Comparison of ENCODE assay signal across 28 mouse cellular contexts in genomic region chr4:57396414-57396813, GRCm38 (mm10). TPM values are rescaled to one million over a fixed set of nuclear protein-coding genes. Genes with fewer than 3 reads are reported as not detected.
A peak's percentile ranks its signal among the peaks of the same experiment; 100 is the strongest.
DNase-seq lines count a peak whose midpoint lies in the region; ATAC-seq and TF ChIP-seq lines count a peak whose summit lies in the region.
"Had no signal": no experiment of that assay in that cellular context is flagged by ENCODE, and none has a peak within 500 bp of the region (broad histone marks: within the 10 kb centered on the region; RNA-seq: fewer than 3 reads in every experiment).

No protein-coding gene starts in this region.

- no peak overlapping the region for H3K9ac ChIP-seq in kidney, postnatal 0 days (ENCODE audit: low read depth, low read length)
- H3K9ac ChIP-seq in kidney, embryonic 14.5 days (ENCODE audit: low read depth, low read length) = no peak overlapping the region
- H3K9ac ChIP-seq in lung, embryonic 16.5 days (ENCODE audit: low read length) = peak overlapping the region; percentile 30; the same call in 1 of the 2 replicates
- H3K9ac ChIP-seq in intestine, postnatal 0 days (ENCODE audit: low read depth, low read length) = no peak overlapping the region
- H3K9ac ChIP-seq in stomach, postnatal 0 days (ENCODE audit: low read length) = no peak overlapping the region
- H3K9ac ChIP-seq: embryonic facial prominence, embryonic 12.5 days; forebrain, postnatal 0 days; hindbrain, embryonic 14.5 days had no signal

- no peaks in the 10 kb centered on the region for H3K9me3 ChIP-seq in kidney, postnatal 0 days (replicated peaks; ENCODE audit: low read length)
- H3K9me3 ChIP-seq in kidney, embryonic 14.5 days (ENCODE audit: control insufficient read depth, low read length) = no peaks in the 10 kb centered on the region
- no peaks in the 10 kb centered on the region for H3K9me3 ChIP-seq in lung, embryonic 16.5 days (ENCODE audit: control insufficient read depth, low read length)
- H3K9me3 ChIP-seq in intestine, postnatal 0 days (ENCODE audit: control insufficient read depth) = no peaks in the 10 kb centered on the region
- H3K9me3 ChIP-seq in stomach, postnatal 0 days (ENCODE audit: control insufficient read depth, low read length) = no peaks in the 10 kb centered on the region
- H3K9me3 ChIP-seq: embryonic facial prominence, embryonic 12.5 days had no signal

- 26% methylated on average over 9 of the region's 9 CpGs for WGBS in kidney, postnatal 0 days
- 45% methylated on average over 9 of the region's 9 CpGs for WGBS in kidney, embryonic 14.5 days
- 36% methylated on average over 9 of the region's 9 CpGs for WGBS in lung, embryonic 16.5 days
- 55% methylated on average over 9 of the region's 9 CpGs for WGBS in intestine, postnatal 0 days
- WGBS in stomach, postnatal 0 days = 40% methylated on average over 9 of the region's 9 CpGs

- DNase-seq in kidney, postnatal 0 days (ENCODE audit: low spot score) = peak; percentile 56
- no peak for DNase-seq in lung, postnatal 36 days
- DNase-seq in stomach, postnatal 0 days (ENCODE audit: low spot score) = no peak
- DNase-seq in frontal cortex, adult 2 months (ENCODE audit: extremely low spot score in 1 of 2, low spot score in 1 of 2) = no peak
- DNase-seq: adrenal gland, adult 8-10 months; B cell, adult 2 months; cerebellum, adult 11-12 months; cerebellum, postnatal 14 days; forebrain, postnatal 0 days; gastrocnemius, postnatal 25 days; heart, adult 2 months; heart, postnatal 4 days; layer of hippocampus, postnatal 36 days; right cerebral cortex, adult 18-20 months; thymus, adult 18-20 months; thymus, postnatal 36 days had no signal

- H3K4me1 ChIP-seq in kidney, postnatal 0 days (replicated peaks; ENCODE audit: insufficient read depth, low read length) = no peaks in the 10 kb centered on the region
- H3K4me1 ChIP-seq in kidney, embryonic 14.5 days (ENCODE audit: control insufficient read depth, insufficient read depth, low read length) = no peaks in the 10 kb centered on the region
- no peaks in the 10 kb centered on the region for H3K4me1 ChIP-seq in lung, embryonic 16.5 days (replicated peaks; ENCODE audit: control insufficient read depth, insufficient read depth, low read length)
- no peaks in the 10 kb centered on the region for H3K4me1 ChIP-seq in intestine, postnatal 0 days (replicated peaks; ENCODE audit: control insufficient read depth, insufficient read depth, low read length)
- H3K4me1 ChIP-seq in stomach, postnatal 0 days (replicated peaks; ENCODE audit: control insufficient read depth, insufficient read depth) = no peaks in the 10 kb centered on the region
- H3K4me1 ChIP-seq: embryonic facial prominence, embryonic 12.5 days had no signal

- H3K4me2 ChIP-seq in kidney, postnatal 0 days (ENCODE audit: low read length) = peak overlapping the region; percentile 31; the same call in 1 of the 2 replicates
- no peak overlapping the region for H3K4me2 ChIP-seq in kidney, embryonic 14.5 days (replicated peaks; ENCODE audit: low read depth, low read length)
- peak overlapping the region; percentile 30 for H3K4me2 ChIP-seq in lung, embryonic 16.5 days (ENCODE audit: low read depth, low read length)
- H3K4me2 ChIP-seq in intestine, postnatal 0 days (replicated peaks; ENCODE audit: low read depth) = no peak overlapping the region
- H3K4me2 ChIP-seq in stomach, postnatal 0 days (replicated peaks; ENCODE audit: low read depth) = peak overlapping the region; percentile 31
- H3K4me2 ChIP-seq: embryonic facial prominence, embryonic 12.5 days; hindbrain, embryonic 14.5 days; midbrain, embryonic 11.5 days had no signal

- H3K27me3 ChIP-seq in kidney, postnatal 0 days (ENCODE audit: insufficient read depth, low read length) = no peaks in the 10 kb centered on the region
- H3K27me3 ChIP-seq in kidney, embryonic 14.5 days (ENCODE audit: control insufficient read depth, insufficient read depth, low read length) = no peaks in the 10 kb centered on the region
- no peaks in the 10 kb centered on the region for H3K27me3 ChIP-seq in lung, embryonic 16.5 days (ENCODE audit: control insufficient read depth, insufficient read depth, low read depth, low read length)
- H3K27me3 ChIP-seq in intestine, postnatal 0 days (replicated peaks; ENCODE audit: control insufficient read depth, insufficient read depth, low read length) = no peaks in the 10 kb centered on the region
- H3K27me3 ChIP-seq in stomach, postnatal 0 days (ENCODE audit: control insufficient read depth, insufficient read depth, low read length) = no peaks in the 10 kb centered on the region
- H3K27me3 ChIP-seq: CH12.LX; embryonic facial prominence, embryonic 12.5 days; Patski had no signal

- no peak overlapping the region for H3K4me3 ChIP-seq in kidney, postnatal 0 days (replicated peaks; ENCODE audit: low read depth, low read length)
- H3K4me3 ChIP-seq in kidney, embryonic 14.5 days (ENCODE audit: low read length) = no peak overlapping the region
- H3K4me3 ChIP-seq in lung, embryonic 16.5 days (ENCODE audit: low read length) = peak overlapping the region; percentile 17; the same call in 1 of the 2 replicates
- 0 out of 2 replicates have a peak overlapping the region, but pooled peaks have one; percentile 11 for H3K4me3 ChIP-seq in intestine, postnatal 0 days (ENCODE audit: low read depth, low read length)
- H3K4me3 ChIP-seq in stomach, postnatal 0 days (ENCODE audit: low read depth, low read length) = peak overlapping the region; percentile 15; the same call in 1 of the 2 replicates
- H3K4me3 ChIP-seq: embryonic facial prominence, embryonic 12.5 days; heart, adult 2 months; layer of hippocampus, adult 2 months had no signal

- TF ChIP-seq EP300 in stomach, postnatal 0 days (optimal IDR thresholded peaks at IDR 0.05) = no peak

- no peaks in the 10 kb centered on the region for H3K36me3 ChIP-seq in kidney, postnatal 0 days (ENCODE audit: insufficient read depth, low read length)
- no peaks in the 10 kb centered on the region for H3K36me3 ChIP-seq in kidney, embryonic 14.5 days (ENCODE audit: control insufficient read depth, insufficient read depth, low read length)
- no peaks in the 10 kb centered on the region for H3K36me3 ChIP-seq in lung, embryonic 16.5 days (ENCODE audit: control insufficient read depth, insufficient read depth, low read length)
- H3K36me3 ChIP-seq in intestine, postnatal 0 days (ENCODE audit: control insufficient read depth, insufficient read depth) = no peaks in the 10 kb centered on the region
- H3K36me3 ChIP-seq in stomach, postnatal 0 days (ENCODE audit: control insufficient read depth, insufficient read depth, low read length) = no peaks in the 10 kb centered on the region
- H3K36me3 ChIP-seq: embryonic facial prominence, embryonic 12.5 days; G1E had no signal

- H3K27ac ChIP-seq in kidney, postnatal 0 days = no peak overlapping the region
- no peak overlapping the region for H3K27ac ChIP-seq in kidney, embryonic 14.5 days (ENCODE audit: low read depth, low read length)
- H3K27ac ChIP-seq in lung, embryonic 16.5 days (ENCODE audit: low read length) = no peak overlapping the region
- no peak overlapping the region for H3K27ac ChIP-seq in intestine, postnatal 0 days (ENCODE audit: low read depth, low read length)
- no peak overlapping the region for H3K27ac ChIP-seq in stomach, postnatal 0 days (replicated peaks)
- H3K27ac ChIP-seq: embryonic facial prominence, embryonic 12.5 days; heart, adult 2 months; hindbrain, embryonic 14.5 days; layer of hippocampus, adult 2 months had no signal

- no peak for TF ChIP-seq CTCF in kidney, postnatal 0 days (IDR thresholded peaks at IDR 0.05; ENCODE audit: low read depth)
- no peak for TF ChIP-seq CTCF in intestine, postnatal 0 days (IDR thresholded peaks at IDR 0.05; ENCODE audit: low read depth)
- TF ChIP-seq CTCF in stomach, postnatal 0 days (IDR thresholded peaks at IDR 0.05; ENCODE audit: low read depth) = no peak

- no peak for ATAC-seq in kidney, postnatal 0 days (replicated peaks; ENCODE audit: low FRiP score, low read depth)
- no peak for ATAC-seq in kidney, embryonic 14.5 days (ENCODE audit: low FRiP score, low TSS enrichment)
- peak; percentile 36; the same call in 1 of the 2 replicates for ATAC-seq in lung, embryonic 16.5 days (ENCODE audit: low read depth)
- ATAC-seq in intestine, postnatal 0 days = no peak
- ATAC-seq in stomach, postnatal 0 days (ENCODE audit: low FRiP score, low TSS enrichment) = no peak
- ATAC-seq: forebrain, postnatal 0 days; inflammation-experienced regulatory T-cells, adult 6 months; Patski had no signal

RNA-seq across cellular contexts. Expression of gene Palm2, which starts 37.6 kb away (rescaled TPM):
- polyA plus RNA-seq in kidney, postnatal 0 days (2015; fragmentation: Nextera tagmentation; extraction: Ambion mirVana) = 0.54 and 1.0 TPM in 2 replicates
- polyA plus RNA-seq in kidney, embryonic 14.5 days (2014; fragmentation: Nextera tagmentation; extraction: Ambion mirVana) = 0.54 and 0.58 TPM in 2 replicates
- polyA plus RNA-seq in lung, embryonic 16.5 days (2015; fragmentation: Nextera tagmentation; extraction: Ambion mirVana) = 5.9 and 6.0 TPM in 2 replicates
- polyA plus RNA-seq in intestine, postnatal 0 days (2015; fragmentation: Nextera tagmentation; extraction: Ambion mirVana) = 1.1 and 1.5 TPM in 2 replicates
- 1.5 and 1.7 TPM in 2 replicates for polyA plus RNA-seq in stomach, postnatal 0 days (2015; fragmentation: Nextera tagmentation; extraction: Ambion mirVana)
- polyA plus RNA-seq in frontal cortex, adult 2 months (2012; rRNA removed) = 10.8 and 14.6 TPM in 2 replicates
- polyA plus RNA-seq: G1E; inflammation-experienced regulatory T-cells, adult 6 months; liver, adult 2 months had no signal

Comparison
In these comparisons a context has a peak if more than half of its experiments do, and no peak if none do; other contexts are left out.
1. H3K4me2 ChIP-seq: peak in kidney, postnatal 0 days (single experiment), lung, embryonic 16.5 days (single experiment) and stomach, postnatal 0 days (single experiment); none in kidney, embryonic 14.5 days (single experiment) and intestine, postnatal 0 days (single experiment).
2. H3K4me3 ChIP-seq: peak in lung, embryonic 16.5 days (single experiment), intestine, postnatal 0 days (single experiment) and stomach, postnatal 0 days (single experiment); none in kidney, postnatal 0 days (single experiment) and kidney, embryonic 14.5 days (single experiment).